Mouse (Mus musculus): ENCODE measurements around the gene Gm10334.
"Not testable (repeated sequence)": the region's sequence is repeated elsewhere in the genome, so short reads cannot be mapped to it uniquely, and the experiment has no call there.

The Gm10334 gene

GRCm38 (mm10) chr6:41446045-41446444, at the start of gene Gm10334:
TSS of gene Gm10334 (minus strand) at chr6:41446145.
- DNase-seq (ENCODE audit: low spot score in 2 of 2): not testable (repeated sequence)

GRCm38 (mm10) chr6:41458632-41459031, 12.7 kb upstream of the Gm10334 start, which contains the start of gene Prss1:
TSS of gene Prss1 (plus strand) at chr6:41458932.
- DNase-seq (ENCODE audit: low spot score in 2 of 2): not testable (repeated sequence)

- DNase-seq (ENCODE audit: low spot score in 2 of 2): not testable (repeated sequence)
These were observed 3.7 kb downstream of the Gm10334 start for GRCm38 (mm10) chr6:41442261-41442660.
